Mouse (Mus musculus) hindbrain, embryonic 10.5 days (tissue): ENCODE data around the gene Tmem240. TPM values are rescaled to one million over a fixed set of nuclear protein-coding genes. Genes with fewer than 3 reads are reported as not detected.
"Not testable (repeated sequence)": the region's sequence is repeated elsewhere in the genome, so short reads cannot be mapped to it uniquely, and the experiment has no call there.

Experiments used
- DNase-seq: peaks from one replicate; pipeline ENCODE4 v3.0.0-alpha.2; 2017; ENCODE audit warnings: low spot score
- H3K27ac ChIP-seq: fragments of 300-500 bp; sonication (generic); 2 replicates; pipeline ENCODE4 v1.5.1; 2016; ENCODE audit warnings: mild to moderate bottlenecking, moderate library complexity
- H3K27me3 ChIP-seq: fragments of 300-500 bp; sonication (generic); 2 replicates; pipeline ENCODE4 v1.6.1; 2016; ENCODE audit warnings: mild to moderate bottlenecking; ENCODE audit not compliant: poor library complexity, insufficient read depth, severe bottlenecking
- H3K36me3 ChIP-seq: fragments of 300-500 bp; sonication (generic); 2 replicates; pipeline ENCODE4 v1.6.1; 2016; ENCODE audit warnings: mild to moderate bottlenecking, moderate library complexity
- H3K4me1 ChIP-seq: fragments of 300-500 bp; sonication (generic); replicated peaks from 2 replicates; pipeline ENCODE4 v1.6.1; 2016; ENCODE audit warnings: mild to moderate bottlenecking
- H3K4me3 ChIP-seq: fragments of 300-500 bp; sonication (generic); 2 replicates; pipeline ENCODE4 v1.5.1; 2016; ENCODE audit warnings: mild to moderate bottlenecking, moderate library complexity
- H3K9me3 ChIP-seq: fragments of 300-500 bp; sonication (generic); 2 replicates; pipeline ENCODE4 v1.6.1; 2016; ENCODE audit warnings: mild to moderate bottlenecking, moderate library complexity
- WGBS: fragments of 180-500 bp; shearing (Covaris S2); methylation state at CpG from one replicate; pipeline ENCODE4 v1.1.7; 2016; 5-methylcytosine and 5-hydroxymethylcytosine counted together
- polyA plus RNA-seq: library from polyadenylated mRNA; unstranded; fragments of >200 nt; fragmentation: Nextera tagmentation; extraction: Ambion mirVana; gene quantifications from 2 replicates; pipeline ENCODE4 v1.2.1, GENCODE M21; 2016

The Tmem240 gene
- polyA plus RNA-seq, 1 experiment from 2014 or later: 1.6 TPM

- Histone ChIP-seq H3K4me1 (peaks cover 68% of the 10 kb centered on the region), H3K36me3 (no peaks in the 10 kb centered on the region), H3K4me3 (no peak overlapping the region), H3K27me3 (peaks cover 24% of the 10 kb centered on the region), H3K27ac (no peak overlapping the region), H3K9me3 (no peaks in the 10 kb centered on the region)
- DNase-seq: no peak
- 76% methylated on average over 4 of the region's 4 CpGs for WGBS
Measured at GRCm38 (mm10) chr4:155779498-155779897, 44.9 kb downstream of the Tmem240 start.

DNA sequence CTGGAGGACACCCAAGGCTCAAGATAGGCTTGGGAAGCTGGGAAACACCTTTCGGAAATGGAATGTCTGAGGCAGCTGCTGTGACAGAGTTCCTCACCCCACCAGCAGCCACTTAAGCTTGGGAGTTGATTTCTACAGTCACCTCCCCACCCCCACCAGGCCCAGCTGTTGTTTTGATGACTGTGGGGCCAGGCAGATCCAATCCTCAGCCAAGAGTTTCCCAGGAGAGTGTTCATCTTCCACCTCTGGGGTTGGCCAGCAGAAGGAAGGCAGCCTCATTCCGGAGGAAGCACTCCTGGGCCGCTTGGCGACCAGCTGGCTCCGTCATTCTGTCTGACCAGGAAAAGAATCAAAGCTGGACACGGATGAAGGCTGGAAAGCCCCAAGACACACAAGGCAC is 46.3 kb downstream of the Tmem240 start:
- Histone ChIP-seq H3K9me3 (no peaks in the 10 kb centered on the region), H3K4me3 (no peak overlapping the region), H3K36me3 (no peaks in the 10 kb centered on the region), H3K4me1 (peaks cover 66% of the 10 kb centered on the region), H3K27me3 (peaks cover 20% of the 10 kb centered on the region; the same call in 1 of the 2 replicates), H3K27ac (peak overlapping the region; percentile 25; the same call in 1 of the 2 replicates)
- WGBS: 32% methylated on average over 6 of the region's 6 CpGs
- peak; percentile 56 for DNase-seq

DNA sequence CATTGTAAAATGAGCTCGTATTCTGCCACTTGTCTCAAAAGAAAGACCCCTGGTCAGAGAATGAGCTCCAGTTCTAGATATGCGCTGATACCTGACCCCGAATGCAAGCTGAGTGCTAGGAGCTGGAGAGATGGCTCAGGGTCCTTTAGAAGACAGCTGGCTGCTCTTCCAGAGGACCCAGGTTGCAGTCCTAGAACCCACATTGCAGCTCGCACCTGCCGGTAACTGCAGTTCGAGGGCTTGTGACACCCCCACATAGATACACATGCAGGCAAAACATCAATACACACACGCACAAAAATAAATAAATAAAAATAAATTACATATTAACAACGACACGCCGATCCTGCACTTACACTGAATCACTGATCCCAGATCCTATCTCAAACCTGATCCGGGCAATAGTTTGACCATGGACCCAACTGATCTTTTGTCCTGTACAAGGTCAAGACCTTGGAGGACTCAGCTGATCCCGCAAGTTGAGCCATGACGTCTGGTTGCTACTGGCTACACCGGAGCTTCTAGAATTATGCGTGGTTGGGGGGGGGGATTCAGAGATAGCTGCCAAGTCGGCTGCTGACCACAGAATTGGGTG is 49.0 kb downstream of the Tmem240 start:
- DNase-seq: no peak
- Histone ChIP-seq H3K4me3 (peak overlapping the region; percentile 70), H3K4me1 (peaks cover 46% of the 10 kb centered on the region), H3K27ac (peak overlapping the region; percentile 91), H3K36me3 (no peaks in the 10 kb centered on the region), H3K9me3 (no peaks in the 10 kb centered on the region), H3K27me3 (peaks cover 19% of the 10 kb centered on the region; the same call in 1 of the 2 replicates)
- 43% methylated on average over 16 of the region's 16 CpGs for WGBS

- H3K27me3 ChIP-seq: peaks cover 15% of the 10 kb centered on the region; the same call in 1 of the 2 replicates
- H3K27ac ChIP-seq: peak overlapping the region; percentile 91
- DNase-seq: peak; percentile 88
- no peaks in the 10 kb centered on the region for H3K9me3 ChIP-seq
- no peaks in the 10 kb centered on the region for H3K36me3 ChIP-seq
- whole genome bisulfite sequencing: under 1% methylated on average over 52 of the region's 52 CpGs
- H3K4me1 ChIP-seq: peaks cover 43% of the 10 kb centered on the region
- H3K4me3 ChIP-seq: peak overlapping the region; percentile 70
Measured at GRCm38 (mm10) chr4:155784081-155784701, 49.6 kb downstream of the Tmem240 start.

- Histone ChIP-seq H3K9me3 (no peaks in the 10 kb centered on the region), H3K27me3 (peaks cover 12% of the 10 kb centered on the region; the same call in 1 of the 2 replicates), H3K4me3 (0 out of 2 replicates have a peak overlapping the region, but pooled peaks have one; percentile 16), H3K27ac (peak overlapping the region; percentile 91), H3K36me3 (no peaks in the 10 kb centered on the region), H3K4me1 (peaks cover 34% of the 10 kb centered on the region)
- WGBS: 80% methylated on average over 10 of the region's 10 CpGs
- DNase-seq: no peak
Measured at GRCm38 (mm10) chr4:155785246-155785645, 50.6 kb downstream of the Tmem240 start.

- peaks cover 18% of the 10 kb centered on the region; the same call in 1 of the 2 replicates for H3K27me3 ChIP-seq
- DNase-seq: no peak
- WGBS: 69% methylated on average over 5 of the region's 5 CpGs
- peak within 1 kb of the TSS; percentile 70 for H3K4me3 ChIP-seq
- peak within 1 kb of the TSS; percentile 91 for H3K27ac ChIP-seq
- H3K36me3 ChIP-seq: no peaks in the 10 kb centered on the region
- H3K4me1 ChIP-seq: peaks cover 28% of the 10 kb centered on the region
- no peaks in the 10 kb centered on the region for H3K9me3 ChIP-seq
Measured at GRCm38 (mm10) chr4:155785819-155786218, 51.2 kb downstream of the Tmem240 start, which contains the start of gene Tmem88b. Gene Tmem88b (minus strand): TSS chr4:155785874.

- no peak overlapping the region for H3K27ac ChIP-seq
- H3K36me3 ChIP-seq: no peaks in the 10 kb centered on the region
- H3K9me3 ChIP-seq: no peaks in the 10 kb centered on the region
- 80% methylated on average over 3 of the region's 3 CpGs for WGBS
- H3K4me3 ChIP-seq: no peak overlapping the region
- H3K4me1 ChIP-seq: peaks cover 27% of the 10 kb centered on the region
- peaks cover 33% of the 10 kb centered on the region for H3K27me3 ChIP-seq
- no peak for DNase-seq
Measured at GRCm38 (mm10) chr4:155788300-155788699, 53.7 kb downstream of the Tmem240 start.

DNA sequence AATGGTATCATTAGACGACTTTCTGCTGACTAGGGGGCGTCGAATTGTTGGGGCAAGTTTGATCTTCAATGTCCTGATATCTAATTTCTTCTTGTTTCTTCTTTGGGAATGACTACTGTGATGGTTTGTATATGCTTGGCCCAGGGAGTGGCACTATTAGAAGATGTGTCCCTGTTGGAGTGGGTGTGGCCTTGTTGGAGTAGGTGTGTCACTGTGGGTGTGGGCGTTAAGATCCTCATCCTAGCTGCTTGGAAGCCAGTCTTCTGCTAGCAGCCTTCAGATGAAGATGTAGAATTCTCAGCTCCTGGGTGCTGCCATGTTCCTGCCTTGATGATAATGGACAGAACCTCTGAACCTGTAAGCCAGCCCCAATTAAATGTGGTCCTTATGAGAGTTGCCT is 54.2 kb downstream of the Tmem240 start:
- H3K36me3 ChIP-seq, H3K4me3 ChIP-seq, H3K27ac ChIP-seq, H3K9me3 ChIP-seq, DNase-seq: not testable (repeated sequence)
- H3K27me3 ChIP-seq: peaks cover 33% of the 10 kb centered on the region
- H3K4me1 ChIP-seq: peaks cover 21% of the 10 kb centered on the region
- WGBS: 82% methylated on average over 4 of the region's 4 CpGs

- WGBS: 73% methylated on average over 3 of the region's 3 CpGs
- no peak for DNase-seq
- Histone ChIP-seq H3K27ac (no peak within 1 kb of the TSS), H3K27me3 (peaks cover 31% of the 10 kb centered on the region), H3K4me1 (peaks cover 10% of the 10 kb centered on the region), H3K4me3 (no peak within 1 kb of the TSS), H3K36me3 (no peaks in the 10 kb centered on the region), H3K9me3 (no peaks in the 10 kb centered on the region)
Measured at GRCm38 (mm10) chr4:155790021-155790489, 55.5 kb downstream of the Tmem240 start, which contains the start of gene Ankrd65. Gene Ankrd65 (plus strand): TSS chr4:155790439.

Other genes with a start within 250 kb of the Tmem240 start
- gene Gnb1, start 243.4 kb upstream of the Tmem240 start, polyA plus RNA-seq: 633 and 670 TPM in 2 replicates
- 102 and 107 TPM in 2 replicates for gene Nadk, start 172.4 kb upstream of the Tmem240 start, polyA plus RNA-seq
- 12.0 and 13.4 TPM in 2 replicates for gene Slc35e2, start 133.4 kb upstream of the Tmem240 start, polyA plus RNA-seq
- 61.2 and 76.9 TPM in 2 replicates for gene Cdk11b, start 109.9 kb upstream of the Tmem240 start, polyA plus RNA-seq
- not detected in 2 replicates for gene Gm10563, start 89.4 kb upstream of the Tmem240 start, polyA plus RNA-seq
- gene Mmp23, start 81.4 kb upstream of the Tmem240 start, polyA plus RNA-seq: 4.2 and 4.4 TPM in 2 replicates
- gene Mib2, start 65.6 kb upstream of the Tmem240 start, polyA plus RNA-seq: 19.5 and 21.8 TPM in 2 replicates
- 0.72 and 1.8 TPM in 2 replicates for gene Fndc10, start 40.5 kb upstream of the Tmem240 start, polyA plus RNA-seq
- gene Ssu72, start 30.0 kb upstream of the Tmem240 start, polyA plus RNA-seq: 162 and 175 TPM in 2 replicates
- gene Atad3a, start 26.3 kb downstream of the Tmem240 start, polyA plus RNA-seq: 110 and 124 TPM in 2 replicates
- gene Vwa1, start 39.9 kb downstream of the Tmem240 start, polyA plus RNA-seq: 13.4 and 14.0 TPM in 2 replicates
- 0.31 and 0.67 TPM in 2 replicates for gene Tmem88b, start 51.1 kb downstream of the Tmem240 start, polyA plus RNA-seq
- 0.18 TPM in 1 of 2 replicates, not detected in the other for gene Ankrd65, start 55.6 kb downstream of the Tmem240 start, polyA plus RNA-seq
- 252 and 253 TPM in 2 replicates for gene Mrpl20, start 68.1 kb downstream of the Tmem240 start, polyA plus RNA-seq
- gene Ccnl2, start 77.7 kb downstream of the Tmem240 start, polyA plus RNA-seq: 167 and 178 TPM in 2 replicates
- gene Aurkaip1, start 96.5 kb downstream of the Tmem240 start, polyA plus RNA-seq: 171 and 186 TPM in 2 replicates
- gene Mxra8, start 104.9 kb downstream of the Tmem240 start, polyA plus RNA-seq: 56.1 and 56.7 TPM in 2 replicates
- 4.3 and 5.1 TPM in 2 replicates for gene Dvl1, start 112.6 kb downstream of the Tmem240 start, polyA plus RNA-seq
- gene Tas1r3, start 128.6 kb downstream of the Tmem240 start, polyA plus RNA-seq: 0.37 and 0.41 TPM in 2 replicates
- gene Cptp, start 134.6 kb downstream of the Tmem240 start, polyA plus RNA-seq: 22.0 and 24.8 TPM in 2 replicates
- 103 and 104 TPM in 2 replicates for gene Ints11, start 134.7 kb downstream of the Tmem240 start, polyA plus RNA-seq
- 49.4 and 52.8 TPM in 2 replicates for gene Pusl1, start 157.0 kb downstream of the Tmem240 start, polyA plus RNA-seq
- 32.2 and 41.4 TPM in 2 replicates for gene Acap3, start 157.0 kb downstream of the Tmem240 start, polyA plus RNA-seq
- 146 and 157 TPM in 2 replicates for gene Ube2j2, start 209.0 kb downstream of the Tmem240 start, polyA plus RNA-seq
- 24.4 and 25.2 TPM in 2 replicates for gene C1qtnf12, start 227.5 kb downstream of the Tmem240 start, polyA plus RNA-seq